Mouse (Mus musculus): ENCODE data around the gene Neurod2.

Gene Neurod2

DNA sequence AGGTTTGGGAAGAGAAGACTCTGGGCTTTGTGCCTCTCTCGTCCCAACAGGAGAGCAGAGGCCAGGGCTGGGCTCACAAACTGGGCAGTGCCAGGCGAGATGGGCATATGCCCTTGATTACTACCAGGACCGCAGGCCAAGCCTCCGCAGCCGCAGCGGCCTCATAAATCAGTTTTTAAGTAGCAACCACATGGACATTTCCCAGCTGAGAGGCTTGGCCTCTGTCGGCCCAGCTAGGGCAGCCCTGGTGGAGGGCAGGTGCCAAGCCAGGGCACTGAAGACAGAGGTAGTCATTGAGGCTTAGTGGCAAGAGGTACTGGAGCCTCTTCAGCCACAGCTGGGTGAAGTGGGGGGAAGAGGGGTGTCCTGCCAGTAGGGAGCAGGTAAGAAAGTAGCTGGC is 12.0 kb downstream of the Neurod2 start:
- DNase-seq (ENCODE audit: low spot score), result no peak

DNA sequence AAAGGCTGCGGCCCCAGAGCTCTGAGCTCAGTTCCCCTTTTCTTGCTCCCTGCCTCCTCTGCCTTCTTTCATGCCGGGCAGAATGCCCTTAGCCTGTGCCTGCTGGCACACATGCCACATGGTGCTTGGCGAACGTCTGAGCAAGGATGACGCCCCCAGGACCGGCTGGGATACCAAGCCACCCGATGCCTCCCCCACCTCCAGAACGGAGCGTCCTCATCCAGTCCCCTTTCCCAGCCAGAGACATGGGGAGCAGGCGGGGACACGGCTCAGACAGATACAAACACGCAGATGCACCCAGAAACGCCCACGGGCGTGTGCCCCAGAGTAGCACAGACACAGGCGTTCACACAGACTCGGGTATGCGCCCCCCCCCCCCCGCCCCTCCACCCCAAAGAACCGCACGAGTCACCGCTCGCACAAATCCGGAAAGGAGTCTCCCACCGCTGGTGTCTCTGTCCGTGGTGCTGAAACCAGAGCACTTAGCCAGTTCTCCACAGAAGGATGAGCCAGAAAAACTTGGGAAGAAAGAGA is 15.6 kb downstream of the Neurod2 start:
- DNase-seq (ENCODE audit: low spot score), result no peak

DNA sequence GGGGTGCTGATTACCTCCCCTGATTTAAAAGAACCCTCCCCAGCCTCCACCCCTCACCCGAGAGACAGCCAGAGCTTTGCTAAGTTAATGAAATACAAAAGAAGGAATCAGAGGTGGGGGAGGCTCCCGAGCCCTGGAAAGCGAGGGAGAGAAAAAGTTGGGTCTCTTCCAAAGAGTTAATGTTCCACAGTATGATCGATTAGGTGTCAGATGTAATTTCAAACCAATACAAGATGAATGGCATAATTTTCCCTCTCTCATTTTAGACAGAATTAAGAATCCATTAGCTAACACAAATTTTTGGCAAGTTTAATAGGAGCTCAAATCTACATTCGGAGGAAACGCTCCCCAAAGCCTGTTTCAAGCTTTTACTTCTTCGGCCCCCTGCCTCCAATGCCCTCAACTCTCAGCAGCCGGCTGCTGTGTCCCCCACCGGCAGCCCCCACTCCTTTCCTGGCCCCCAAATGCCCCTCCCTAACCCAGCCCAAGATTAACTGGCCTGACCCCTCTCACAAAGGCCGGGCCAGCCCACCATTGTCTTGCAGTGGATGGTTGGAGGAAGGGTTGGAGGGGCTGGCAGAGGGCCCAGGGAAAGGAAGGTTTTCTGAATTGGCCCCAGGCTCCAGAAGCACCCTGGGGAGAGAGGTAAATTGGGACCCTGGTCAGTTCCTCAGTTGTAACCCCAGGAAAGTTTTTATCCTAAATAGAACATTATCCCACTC is 30.8 kb downstream of the Neurod2 start:
- no peak for DNase-seq (ENCODE audit: low spot score)

DNA sequence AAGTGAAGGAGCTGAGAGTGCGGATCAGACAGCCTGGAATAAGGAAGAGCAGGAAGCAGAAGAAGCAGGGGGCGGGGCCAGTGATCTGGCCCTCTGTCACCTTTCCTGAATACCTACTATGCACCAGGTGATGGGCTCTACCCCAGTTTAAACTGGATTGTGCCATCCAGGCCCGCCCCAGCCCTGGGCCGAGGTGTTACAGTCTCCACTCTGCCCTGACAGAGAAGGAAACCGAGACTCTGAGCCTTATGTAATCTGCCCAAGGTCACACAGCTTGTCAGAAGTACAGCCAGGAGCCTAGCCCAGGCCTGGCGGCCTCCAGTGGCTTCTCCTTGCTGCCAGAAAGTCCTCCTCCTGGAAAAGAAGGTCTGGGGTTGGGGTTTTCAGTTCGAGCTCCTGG is 31.7 kb downstream of the Neurod2 start:
- DNase-seq (ENCODE audit: low spot score), result no peak

DNA sequence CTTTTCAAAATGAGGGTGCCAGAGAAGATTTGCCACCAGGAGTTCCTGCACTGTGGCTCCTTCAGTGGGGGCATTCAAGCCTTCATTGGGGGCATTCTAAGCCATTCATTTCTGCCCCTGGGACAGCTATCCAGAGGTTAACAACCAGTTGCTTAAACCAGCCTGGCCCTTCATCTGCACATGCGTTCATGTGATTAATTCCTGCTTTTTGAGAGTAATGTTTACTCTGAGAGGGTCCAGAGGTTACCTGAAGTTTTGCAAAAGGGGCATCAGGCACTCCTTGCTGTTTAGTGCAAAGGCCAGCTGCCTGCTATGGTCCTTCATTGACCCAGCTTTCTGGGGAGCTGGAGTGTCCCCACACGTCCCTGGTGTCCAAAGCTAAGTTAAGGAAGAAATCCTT is 32.5 kb downstream of the Neurod2 start:
- no peak for DNase-seq (ENCODE audit: low spot score)

DNA sequence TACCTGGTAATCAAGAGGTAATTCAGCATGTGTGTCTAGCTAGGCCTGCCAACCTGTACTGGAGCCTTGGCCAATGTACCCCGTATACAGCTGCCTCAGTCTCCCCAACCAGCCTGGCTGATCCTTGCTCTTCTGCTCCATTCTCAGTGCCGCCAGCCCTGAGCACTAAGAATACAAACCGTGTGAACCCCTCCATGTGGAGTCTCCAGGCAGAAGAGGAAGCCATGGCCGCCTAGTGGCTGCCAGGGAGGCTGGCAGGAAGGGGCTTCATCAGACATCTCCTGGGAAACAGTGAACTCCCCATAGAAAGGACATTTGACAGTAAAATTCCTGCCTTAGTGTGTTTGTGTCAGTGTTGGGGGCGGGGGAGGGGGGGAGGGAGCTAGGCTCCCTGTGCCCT is 33.2 kb downstream of the Neurod2 start:
- DNase-seq (ENCODE audit: low spot score), result no peak

DNA sequence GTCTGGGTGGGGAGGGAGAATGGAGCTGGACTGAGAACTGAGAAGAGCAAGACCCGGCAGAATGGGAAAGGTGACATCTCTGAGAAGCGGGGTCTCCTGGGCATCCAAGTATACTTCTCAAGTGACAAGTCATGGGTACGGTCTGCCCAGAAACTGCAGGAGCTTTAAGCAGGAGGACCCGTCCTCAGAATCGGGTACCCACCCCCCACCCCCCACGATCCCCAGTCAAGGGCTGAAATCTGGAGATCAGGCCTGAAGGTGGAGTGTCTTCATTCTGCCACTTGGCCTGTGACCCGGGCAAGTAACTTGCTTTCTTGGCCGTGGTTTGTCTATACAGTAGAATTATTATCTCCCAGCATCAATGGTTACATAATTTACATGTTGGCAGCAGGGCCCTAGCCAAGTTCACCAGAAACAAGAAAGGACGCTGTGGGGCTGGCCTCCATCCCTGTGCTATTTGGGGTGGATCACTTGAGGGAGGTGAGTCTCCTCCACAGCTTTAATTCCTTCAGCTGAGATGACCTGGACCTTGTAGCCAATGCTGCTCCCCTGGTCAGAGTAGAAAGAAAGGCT is 34.3 kb downstream of the Neurod2 start:
- DNase-seq (ENCODE audit: low spot score), result no peak

DNA sequence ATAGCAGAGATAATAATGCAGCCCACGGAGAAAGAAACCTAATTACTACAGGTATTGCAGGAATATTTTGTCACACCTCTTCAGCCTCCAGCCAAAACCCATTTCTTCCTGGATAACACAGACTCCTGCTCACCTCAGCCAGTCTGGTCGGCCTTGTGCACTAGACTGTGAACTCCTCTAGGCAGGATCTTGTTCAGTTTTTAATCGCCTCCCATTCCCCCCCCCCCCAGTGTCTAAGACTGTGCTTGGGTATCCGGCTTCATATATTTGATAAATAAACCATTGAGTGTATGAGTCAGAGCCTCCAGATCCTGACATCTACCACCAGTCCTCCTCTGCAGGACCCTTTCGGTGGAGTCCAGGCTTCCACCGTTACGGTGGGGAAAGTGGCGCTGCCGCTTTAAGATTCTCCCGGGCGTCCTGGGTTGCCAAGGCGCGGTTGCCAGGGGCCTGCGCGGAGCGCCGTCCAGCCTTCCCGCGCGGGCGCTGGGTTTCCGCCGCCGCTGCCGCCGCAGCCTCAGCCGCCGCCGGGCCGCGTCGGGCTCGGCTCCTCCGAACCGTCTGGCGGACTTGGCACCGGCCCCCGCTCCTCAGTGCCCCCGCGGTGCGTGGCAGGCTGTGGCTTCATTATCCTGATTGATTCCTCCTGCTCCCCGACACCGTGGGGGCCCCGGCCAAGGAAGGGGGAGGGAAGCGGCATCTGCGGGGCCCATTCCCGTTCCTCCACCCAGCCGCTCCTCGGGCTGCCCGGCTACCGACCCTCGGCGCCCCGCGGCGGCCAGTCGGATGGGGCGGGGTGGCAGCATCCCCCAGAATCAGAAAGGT is 35.0 kb downstream of the Neurod2 start:
- peak; percentile 50 for DNase-seq (ENCODE audit: low spot score)

DNA sequence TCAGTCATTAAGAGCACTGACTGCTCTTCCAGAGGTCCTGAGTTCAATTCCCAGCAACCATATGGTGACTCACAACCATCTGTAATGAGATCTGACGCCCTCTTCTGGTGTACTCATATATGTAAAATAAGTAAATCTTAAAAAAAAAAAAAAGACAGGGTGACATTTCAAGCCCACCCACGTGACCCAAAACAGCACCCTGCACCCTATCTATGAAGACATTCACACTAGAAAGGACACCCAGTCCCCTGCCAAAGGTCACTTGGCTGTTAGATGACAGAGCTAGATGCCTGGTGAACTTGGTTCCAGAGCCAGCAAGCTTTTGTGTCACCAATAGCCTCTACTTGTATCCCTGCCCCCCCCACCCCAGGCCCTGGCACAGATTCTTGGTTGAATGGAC is 36.4 kb downstream of the Neurod2 start:
- DNase-seq (ENCODE audit: low spot score), result no peak

DNA sequence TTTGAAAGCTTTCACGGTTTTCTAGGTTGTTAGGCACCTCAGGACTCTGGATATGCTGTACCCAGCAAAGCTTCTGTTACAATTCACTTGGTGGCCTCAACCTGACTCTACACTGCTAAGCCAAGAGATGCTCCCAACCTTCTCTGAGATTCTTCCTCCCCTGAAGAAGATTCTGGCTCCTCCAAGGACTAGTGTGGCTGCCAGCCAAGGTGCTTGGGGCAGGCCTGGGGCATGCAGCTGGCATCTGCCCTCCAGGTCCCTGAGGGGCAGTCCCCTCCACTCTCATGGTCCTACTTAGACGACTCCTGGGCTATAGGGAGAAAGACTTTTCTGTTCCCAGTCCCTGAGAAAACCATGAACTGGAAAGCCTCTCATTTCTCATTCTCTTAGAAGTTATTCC is 38.5 kb downstream of the Neurod2 start:
- no peak for DNase-seq (ENCODE audit: low spot score)

DNA sequence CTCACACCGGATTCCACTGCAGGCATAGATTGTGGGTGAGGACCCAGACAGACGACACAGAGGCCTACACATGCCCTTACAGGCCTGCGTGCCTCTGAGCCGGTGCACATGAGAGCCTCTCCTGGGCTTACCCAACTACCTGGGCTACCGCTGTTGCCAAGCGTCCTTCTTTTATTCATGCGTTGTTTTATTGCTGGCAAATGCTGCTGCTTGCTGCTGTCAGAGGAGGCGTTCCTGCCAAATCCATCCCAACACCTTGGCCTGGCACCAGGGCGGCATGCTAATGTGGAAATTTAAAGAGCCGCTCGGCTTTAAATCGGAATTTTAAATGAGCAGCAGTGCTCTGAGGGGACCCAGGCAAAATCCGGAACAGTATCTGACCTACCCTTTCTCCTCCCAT is 39.6 kb downstream of the Neurod2 start:
- no peak for DNase-seq (ENCODE audit: low spot score)

DNA sequence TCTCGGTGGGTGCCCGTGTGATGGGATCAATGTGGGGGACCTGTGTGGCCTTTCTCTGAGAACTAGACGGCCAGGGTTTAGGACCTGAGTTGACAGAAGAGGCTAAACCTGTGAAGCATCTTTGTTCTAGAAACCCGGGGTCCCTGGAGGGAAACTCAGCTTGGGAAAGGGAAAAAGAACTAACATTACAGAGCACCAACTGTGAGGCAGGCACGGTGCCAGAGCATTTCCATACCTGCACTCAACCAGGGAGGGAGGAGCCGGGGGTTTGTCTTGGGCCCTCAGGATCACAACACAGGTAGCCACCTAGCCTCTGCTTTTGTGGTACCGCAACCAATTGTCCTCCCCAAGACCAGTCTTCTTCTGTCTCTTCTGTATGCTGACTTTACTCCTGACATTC is 41.5 kb downstream of the Neurod2 start:
- DNase-seq (ENCODE audit: low spot score), result no peak

DNA sequence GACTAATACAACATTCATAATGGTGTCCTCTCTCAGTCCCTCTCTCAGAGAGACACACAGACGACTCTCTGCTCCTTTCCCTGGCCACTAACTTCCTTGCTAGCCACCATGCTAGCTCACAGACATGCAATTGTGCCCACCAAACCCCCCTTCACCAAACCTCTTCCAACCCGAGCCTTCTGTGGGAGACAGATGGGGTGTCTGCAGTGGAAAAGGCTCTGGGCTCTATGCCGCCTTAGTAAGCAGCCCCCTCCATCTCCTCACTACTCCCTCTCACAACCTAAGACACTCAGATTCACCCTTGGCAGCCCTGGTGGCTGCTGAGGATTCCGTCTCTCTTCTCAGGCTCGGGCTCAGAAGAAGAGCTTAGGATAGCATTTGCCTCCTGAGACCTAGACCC is 41.9 kb downstream of the Neurod2 start:
- DNase-seq (ENCODE audit: low spot score), result no peak

DNA sequence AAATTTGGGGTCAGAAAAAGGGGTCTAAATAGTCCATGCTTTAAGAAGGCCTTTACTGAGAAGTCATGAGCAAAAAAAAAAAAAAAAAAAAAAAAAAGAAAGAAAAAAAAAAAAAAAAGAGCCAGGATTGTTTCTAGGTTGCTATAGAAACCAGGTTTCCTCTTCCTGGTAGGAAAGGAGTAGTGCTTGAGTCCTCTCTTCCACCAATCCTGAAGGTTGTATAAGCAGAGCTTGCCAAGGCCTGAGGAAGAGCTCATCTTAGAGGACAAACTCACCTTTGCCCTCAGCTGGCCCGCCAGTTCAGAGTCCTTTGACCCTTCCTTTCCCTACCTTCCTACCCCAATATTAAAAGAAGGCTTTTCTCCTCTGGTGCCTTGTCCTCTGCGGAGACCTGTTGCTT is 44.1 kb downstream of the Neurod2 start:
- DNase-seq (ENCODE audit: low spot score), result no peak

DNA sequence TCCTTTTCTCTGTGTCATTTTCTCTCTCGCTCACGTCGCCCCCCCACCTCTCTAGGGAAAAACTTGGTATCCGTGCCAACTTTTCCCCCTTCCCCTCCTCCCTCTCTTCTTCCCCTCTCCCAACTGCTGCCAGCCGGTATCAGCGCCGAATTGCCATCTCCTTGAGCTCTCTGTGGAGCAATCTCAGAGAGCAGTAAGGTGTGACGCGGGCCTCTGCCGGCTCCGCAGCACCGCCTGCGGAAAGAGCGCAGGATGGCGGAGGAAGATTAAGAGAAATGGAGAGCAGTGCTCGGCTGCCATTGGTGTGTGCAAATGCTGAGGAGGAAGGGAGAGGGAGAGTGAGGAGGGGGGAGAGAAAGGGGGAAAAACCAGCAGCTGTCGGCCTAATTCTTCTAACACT is 45.2 kb downstream of the Neurod2 start:
- no peak for DNase-seq (ENCODE audit: low spot score)

DNA sequence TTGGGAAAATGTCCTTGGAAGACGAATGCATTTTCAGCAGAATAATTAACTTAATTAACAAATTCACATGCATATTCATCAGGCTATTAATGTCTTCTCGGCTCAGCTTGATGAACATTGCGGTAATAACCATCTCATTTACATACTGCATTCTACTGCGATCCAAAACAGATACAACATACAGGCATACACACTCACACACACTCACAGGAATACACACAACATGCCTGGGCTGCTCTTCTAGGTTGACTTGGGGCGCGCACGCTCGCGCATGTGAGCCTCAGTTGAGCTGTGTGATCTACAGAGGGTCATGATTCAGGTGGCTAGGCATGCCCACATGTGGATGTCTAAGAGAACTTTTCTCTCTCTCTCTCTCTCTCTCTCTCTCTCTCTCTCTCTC is 45.7 kb downstream of the Neurod2 start:
- DNase-seq (ENCODE audit: low spot score), result no peak

All from ovary, postnatal 10 days (tissue).